Mouse (Mus musculus) embryonic fibroblast, embryonic 13.5 days (primary cell): ENCODE results near the gene Atg13. TPM values are rescaled to one million over a fixed set of nuclear protein-coding genes. Genes with fewer than 3 reads are reported as not detected.
A peak's percentile ranks its signal among the peaks of the same experiment; 100 is the strongest.

Experiments used
- H3K27ac ChIP-seq: 2 replicates; pipeline ENCODE4 v1.5.1; 2012; ENCODE audit warnings: low read length, control low read depth, inconsistent platforms; ENCODE audit not compliant: insufficient read depth
- H3K4me1 ChIP-seq: 2 replicates; pipeline ENCODE4 v1.6.1; 2011; ENCODE audit warnings: low read length; ENCODE audit not compliant: control insufficient read depth, insufficient read depth
- H3K4me3 ChIP-seq: 2 replicates; pipeline ENCODE4 v1.5.1; 2011; ENCODE audit warnings: mild to moderate bottlenecking, control low read depth, low read length; ENCODE audit not compliant: insufficient read depth
- CTCF ChIP-seq: IDR thresholded peaks from 2 replicates; pipeline ENCODE4 v1.5.1; 2011; ENCODE audit warnings: mild to moderate bottlenecking, control low read depth, low read length, moderate library complexity, borderline replicate concordance; ENCODE audit not compliant: insufficient read depth
- POLR2A ChIP-seq: IDR thresholded peaks from 2 replicates; pipeline ENCODE4 v1.6.1; 2011; ENCODE audit warnings: low read depth, mild to moderate bottlenecking, control low read depth, low read length, moderate library complexity
- polyA plus RNA-seq: library from polyadenylated mRNA; stranded (reverse); fragments of >200 nt; gene quantifications from 2 replicates; pipeline ENCODE4 v1.2.4, GENCODE M21; 2011; ENCODE audit warnings: low read depth; ENCODE audit not compliant: missing spikeins, insufficient read length

The Atg13 gene
- polyA plus RNA-seq, 1 experiment: 19.8 TPM

DNA sequence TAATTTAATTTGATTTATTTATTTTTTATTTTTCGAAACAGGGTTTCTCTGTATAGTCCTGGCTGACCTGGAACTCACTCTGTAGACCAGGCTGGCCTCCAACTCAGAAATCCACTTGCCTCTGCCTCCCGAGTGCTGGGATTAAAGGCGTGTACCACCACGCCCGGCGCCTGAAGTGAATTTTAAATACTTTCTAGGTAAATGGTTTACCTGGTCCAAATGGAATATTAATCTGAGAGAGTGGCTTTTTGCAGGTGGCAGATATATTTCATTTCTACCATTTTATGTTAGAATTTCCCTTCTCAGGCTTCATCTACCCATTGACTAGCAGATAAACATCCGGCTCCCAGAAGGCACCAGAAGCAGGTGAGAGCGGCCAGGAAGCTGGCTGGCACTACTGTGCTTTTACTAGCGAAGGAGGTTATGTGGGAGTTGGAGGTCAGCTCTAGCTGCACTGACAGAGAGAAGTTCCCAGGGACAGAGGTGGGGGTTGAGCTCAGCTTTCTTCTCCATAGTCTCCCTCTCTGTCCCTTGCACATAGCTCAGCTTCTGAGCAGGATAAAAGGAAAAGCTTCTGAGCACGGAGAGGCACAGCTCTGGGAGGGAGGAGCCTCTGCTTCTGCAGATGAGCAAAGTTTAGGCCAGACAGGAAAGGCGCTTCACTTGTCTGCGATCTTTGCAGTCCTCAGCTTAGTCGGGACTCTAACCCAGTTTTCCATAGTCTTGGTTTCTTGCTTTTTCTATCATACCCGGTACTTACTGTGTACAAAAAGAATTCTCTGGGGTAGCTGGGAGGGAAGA lies 58.7 kb downstream of the Atg13 start:
- no peak for TF ChIP-seq CTCF
- TF ChIP-seq POLR2A: no peak
- Histone ChIP-seq H3K4me1 (peaks cover 6% of the 10 kb centered on the region; the same call in 1 of the 2 replicates), H3K4me3 (no peak overlapping the region), H3K27ac (no peak overlapping the region)

DNA sequence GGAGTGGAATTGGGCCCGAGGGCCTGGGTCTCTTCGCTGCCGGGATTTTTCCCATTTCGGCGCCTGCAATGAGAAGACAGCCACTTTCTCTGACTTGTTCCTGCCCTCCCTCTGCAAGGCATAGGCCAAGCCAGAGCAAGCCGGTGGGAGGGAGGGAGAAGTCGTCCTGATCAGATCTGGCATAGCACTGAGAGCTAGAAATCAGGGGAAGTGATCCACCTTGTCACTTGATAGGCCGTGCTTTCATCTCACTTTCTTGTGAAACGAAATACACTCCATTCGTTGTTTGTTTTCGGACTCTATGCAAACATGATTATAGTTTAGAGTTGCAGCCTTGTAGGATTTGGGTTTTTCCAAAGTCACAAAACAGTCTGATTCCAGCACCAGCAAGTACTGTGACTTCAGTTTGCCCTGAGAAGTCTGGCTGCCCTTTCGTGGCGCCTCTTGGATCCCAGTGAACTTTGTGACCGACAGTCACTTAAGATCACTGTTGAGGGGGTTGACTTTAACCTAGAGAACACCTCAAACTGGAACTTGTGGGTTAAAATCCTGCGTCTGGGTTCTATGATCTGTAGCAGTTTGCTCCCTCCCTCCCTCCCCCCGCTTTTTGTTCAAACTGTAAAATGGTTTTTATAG lies 59.9 kb downstream of the Atg13 start:
- peaks cover 6% of the 10 kb centered on the region; the same call in 1 of the 2 replicates for H3K4me1 ChIP-seq
- peak overlapping the region; percentile 69 for H3K27ac ChIP-seq
- TF ChIP-seq CTCF (no peak), POLR2A (no peak)
- peak overlapping the region; percentile 91 for H3K4me3 ChIP-seq

DNA sequence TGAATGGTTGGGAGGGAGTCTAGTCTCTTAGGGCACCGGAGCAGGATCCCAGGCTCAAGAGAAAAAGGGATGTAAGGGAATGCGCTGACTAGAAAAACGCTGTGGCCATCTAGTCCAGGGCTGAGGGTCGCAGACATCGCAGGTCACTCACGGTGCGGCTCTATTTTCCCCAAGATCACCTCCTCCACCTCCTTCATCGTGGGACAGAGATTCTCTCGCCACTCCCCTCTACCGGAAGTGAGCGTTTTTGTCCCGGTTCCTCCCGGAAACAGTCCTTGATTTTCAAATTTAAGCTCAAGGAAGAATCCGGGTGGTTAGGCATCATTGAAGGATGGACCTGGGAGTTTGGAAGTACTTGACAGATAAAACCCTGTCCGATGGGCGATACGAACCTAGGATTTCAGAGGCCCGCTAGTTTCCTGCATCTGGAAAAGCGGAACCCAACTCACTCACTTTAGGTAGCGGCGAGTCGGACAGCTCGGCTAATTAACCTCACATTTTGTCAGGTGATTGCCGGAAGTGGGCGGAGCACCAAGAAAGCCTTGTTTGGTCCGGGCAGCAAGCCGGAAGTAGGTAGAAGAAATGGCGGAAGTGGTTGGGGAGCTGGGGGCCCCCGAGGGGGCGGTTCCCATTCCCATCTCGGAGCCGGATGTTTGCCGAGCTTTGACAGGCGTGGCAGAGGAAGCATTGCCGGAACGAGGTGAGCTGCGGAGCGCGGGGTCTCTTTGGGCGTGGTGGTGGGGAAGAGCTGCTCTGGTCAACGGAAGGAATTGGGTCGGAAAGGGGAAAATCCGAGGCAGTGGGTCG lies 60.6 kb downstream of the Atg13 start, which contains the start of the genes Zfp408 and Arhgap1:
Zfp408 (minus strand) TSS at position 239 of the 807 bp plus-strand sequence.
Arhgap1 (plus strand) TSS at position 308 of the 807 bp plus-strand sequence.
- peak within 1 kb of the TSS; percentile 85 for H3K27ac ChIP-seq
- TF ChIP-seq CTCF (no peak), POLR2A (peak; percentile 88)
- H3K4me1 ChIP-seq: peaks cover 6% of the 10 kb centered on the region; the same call in 1 of the 2 replicates
- H3K4me3 ChIP-seq: peak within 1 kb of the TSS; percentile 91

DNA sequence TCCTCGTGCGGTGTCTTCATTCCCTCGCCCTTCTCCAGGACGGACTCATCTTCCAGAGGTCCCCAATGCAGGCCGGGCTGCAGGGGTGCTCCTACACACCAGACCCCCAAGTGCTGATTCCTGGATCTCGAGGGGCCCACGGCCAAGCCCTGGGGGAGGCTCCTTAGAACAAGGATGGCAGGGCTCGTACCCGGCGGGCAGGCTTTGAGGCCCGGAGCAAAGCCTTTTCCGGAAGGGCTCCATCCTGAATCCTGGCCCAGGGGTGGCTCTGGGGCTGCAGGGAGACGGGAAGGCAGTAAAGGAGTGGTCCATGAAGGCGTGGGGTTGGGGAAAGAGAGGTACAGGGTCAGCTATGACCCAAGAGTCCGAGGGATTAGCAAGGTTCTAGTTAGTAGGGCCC lies 61.2 kb downstream of the Atg13 start:
- Histone ChIP-seq H3K4me1 (peaks cover 6% of the 10 kb centered on the region; the same call in 1 of the 2 replicates), H3K4me3 (peak overlapping the region; percentile 91)
- TF ChIP-seq POLR2A: no peak
- TF ChIP-seq CTCF: no peak

DNA sequence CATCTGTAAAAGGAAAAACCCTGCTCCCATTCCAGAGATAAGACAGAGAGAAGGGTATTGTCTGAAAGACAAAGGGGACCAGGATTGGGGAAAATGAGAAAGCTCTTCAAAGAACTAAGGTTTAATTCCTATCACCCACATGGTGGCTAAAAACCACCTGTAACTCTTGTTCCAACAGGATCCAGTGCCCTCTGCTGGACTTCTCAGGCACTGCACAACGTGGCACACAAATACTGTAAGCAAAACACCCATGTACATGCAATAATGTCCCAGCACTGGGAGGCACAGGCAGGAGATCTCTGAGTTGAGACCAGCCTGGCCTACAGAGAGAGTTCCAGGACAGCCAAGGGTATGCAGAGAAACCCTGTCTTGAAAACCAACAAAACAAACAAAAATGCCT lies 63.6 kb downstream of the Atg13 start:
- TF ChIP-seq CTCF (peak; percentile 64; the same call in 1 of the 2 replicates), POLR2A (no peak)
- no peak overlapping the region for H3K4me3 ChIP-seq

More for the DNA sequence above, 61.2 kb downstream of the Atg13 start:
- H3K27ac ChIP-seq: peak overlapping the region; percentile 85; the same call in 1 of the 2 replicates

DNA sequence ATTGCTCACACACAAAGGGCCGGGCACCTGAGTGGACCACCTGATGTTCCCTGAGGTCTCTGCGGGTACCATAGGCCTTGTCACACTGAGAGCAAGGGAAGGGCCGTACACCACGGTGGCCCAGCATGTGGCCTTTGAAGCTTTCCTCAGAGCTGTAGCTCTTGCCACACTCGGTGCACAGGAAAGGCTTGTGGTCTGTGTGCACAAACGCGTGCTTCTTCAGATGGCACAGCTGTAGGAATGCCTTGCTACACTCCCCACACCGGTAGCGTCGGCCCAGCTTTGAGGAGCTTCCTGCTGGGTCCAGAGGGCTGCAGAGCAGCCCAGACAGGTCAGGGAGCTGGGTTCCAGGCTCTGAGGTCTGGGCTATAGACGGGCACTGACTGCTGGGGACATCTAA lies 64.6 kb downstream of the Atg13 start:
- TF ChIP-seq CTCF: no peak
- no peak for TF ChIP-seq POLR2A
- Histone ChIP-seq H3K27ac (no peak overlapping the region), H3K4me1 (no peaks in the 10 kb centered on the region), H3K4me3 (no peak overlapping the region)

More for the DNA sequence above, 63.6 kb downstream of the Atg13 start:
- Histone ChIP-seq H3K4me1 (peaks cover 2% of the 10 kb centered on the region; the same call in 1 of the 2 replicates), H3K27ac (no peak overlapping the region)

DNA sequence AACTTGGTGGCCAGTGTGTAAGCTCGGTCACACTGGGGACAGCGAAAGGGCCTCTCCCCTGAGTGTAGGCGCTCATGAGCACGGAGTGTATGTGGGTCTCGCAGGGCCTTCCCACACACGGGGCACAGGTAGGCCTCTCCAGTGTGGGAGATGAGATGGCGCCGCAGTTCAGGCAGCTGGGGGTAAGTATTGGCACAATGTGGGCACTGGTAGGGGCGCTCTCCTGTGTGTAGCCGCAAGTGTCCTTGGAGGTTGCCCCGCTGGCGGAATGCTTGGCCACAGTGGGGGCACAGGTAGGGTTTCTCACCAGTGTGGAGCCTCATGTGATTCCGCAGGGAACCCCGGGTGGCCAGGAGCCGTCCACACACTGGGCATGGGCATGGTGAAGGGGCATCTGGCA lies 65.0 kb downstream of the Atg13 start:
- TF ChIP-seq CTCF (no peak), POLR2A (no peak)
- Histone ChIP-seq H3K4me3 (no peak overlapping the region), H3K27ac (no peak overlapping the region), H3K4me1 (no peaks in the 10 kb centered on the region)

DNA sequence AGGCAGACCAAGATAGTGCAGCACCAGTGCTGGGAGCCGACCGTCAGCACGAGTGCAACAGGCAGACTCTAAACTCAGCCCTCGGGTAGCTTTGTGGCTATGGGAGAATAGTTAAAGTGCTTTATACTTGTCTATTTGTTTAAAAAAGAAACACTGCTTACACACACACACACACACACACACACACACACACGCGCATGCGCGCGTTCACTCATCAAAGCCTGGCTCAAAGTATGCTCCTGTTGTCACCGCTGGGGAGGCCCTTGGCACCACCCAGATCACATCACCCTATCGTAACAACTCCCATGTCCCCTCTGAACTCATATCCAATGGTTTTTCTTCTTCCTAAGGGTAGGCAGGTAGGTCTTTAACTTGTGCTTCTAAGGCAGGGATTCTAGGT lies 66.4 kb downstream of the Atg13 start:
- Histone ChIP-seq H3K27ac (no peak overlapping the region), H3K4me1 (no peaks in the 10 kb centered on the region), H3K4me3 (no peak overlapping the region)
- no peak for TF ChIP-seq CTCF
- no peak for TF ChIP-seq POLR2A

DNA sequence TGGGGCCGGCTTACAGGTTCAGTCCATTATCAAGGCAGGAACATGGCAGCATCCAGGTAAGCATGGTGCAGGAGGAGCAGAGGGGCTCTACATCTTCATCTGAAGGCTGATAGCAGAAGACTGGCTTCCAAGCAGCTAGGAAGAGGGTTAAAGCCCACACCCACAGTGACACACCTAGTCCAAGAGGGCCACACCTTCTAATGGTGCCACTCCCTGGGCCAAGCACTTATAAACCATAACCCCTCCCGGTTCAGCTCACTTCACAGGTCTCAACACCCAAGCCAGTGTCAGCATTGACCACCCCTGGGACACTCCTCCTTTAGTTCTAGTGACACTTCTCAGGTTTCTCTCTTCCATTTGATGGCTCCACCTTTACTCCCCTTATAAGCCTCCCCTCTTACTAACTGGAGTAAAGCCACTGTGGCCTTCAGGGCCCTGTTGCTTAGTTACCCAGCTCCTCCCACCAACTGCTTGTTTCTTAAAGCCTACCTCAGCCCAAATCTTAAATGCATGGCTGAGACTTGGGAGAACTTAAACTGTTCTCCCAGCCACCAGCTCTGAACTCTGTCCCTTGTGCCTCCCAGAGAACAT lies 67.5 kb downstream of the Atg13 start:
- no peak for TF ChIP-seq CTCF
- no peak for TF ChIP-seq POLR2A
- H3K27ac ChIP-seq: no peak overlapping the region
- no peaks in the 10 kb centered on the region for H3K4me1 ChIP-seq
- no peak overlapping the region for H3K4me3 ChIP-seq

DNA sequence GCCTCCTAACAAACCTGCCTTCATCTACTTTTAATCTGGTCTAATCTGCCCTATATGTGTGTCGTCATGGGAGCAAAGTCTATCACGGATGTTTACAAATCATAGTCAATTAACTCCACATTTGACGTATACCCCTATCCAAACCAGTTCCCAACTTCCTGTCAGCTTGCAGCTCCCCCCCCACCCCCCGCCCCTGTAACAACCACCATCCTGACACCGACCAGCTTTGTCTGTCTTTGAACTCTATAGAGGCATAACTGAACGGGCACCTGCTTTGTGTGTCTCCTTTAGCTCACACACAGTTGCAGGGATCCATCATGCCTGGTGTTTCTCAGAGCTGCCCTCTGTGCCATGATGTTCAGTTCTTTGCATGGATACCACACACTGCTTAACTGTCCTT lies 71.4 kb downstream of the Atg13 start:
- Histone ChIP-seq H3K4me1 (no peaks in the 10 kb centered on the region), H3K4me3 (no peak overlapping the region), H3K27ac (no peak overlapping the region)
- TF ChIP-seq POLR2A (no peak), CTCF (no peak)
